Mouse (Mus musculus) CH12.LX (cell line): ENCODE results near the gene Tnfrsf26.

Source experiments
- CTCF ChIP-seq, 2 experiments: IDR thresholded peaks in 1 of 2; conservative IDR thresholded peaks in 1 of 2; 2 replicates each; pipeline ENCODE4 v1.5.1; 2011 to 2012; ENCODE audit warnings: low read depth in 2 of 2, low read length in 2 of 2, improper control_type of control experiment in 1 of 2, inconsistent platforms in 1 of 2, mild to moderate bottlenecking in 1 of 2, moderate library complexity in 1 of 2
- JUND ChIP-seq: conservative IDR thresholded peaks from 2 replicates; pipeline ENCODE4 v1.6.1; 2011; ENCODE audit warnings: low read depth, low read length, improper control_type of control experiment
- MAX ChIP-seq: IDR thresholded peaks from 2 replicates; pipeline ENCODE4 v1.6.1; 2011; ENCODE audit warnings: low read length, improper control_type of control experiment

GRCm38 (mm10) chr7:143583956-143584355 lies 44.6 kb downstream of the Tnfrsf26 start:
- TF ChIP-seq JUND: no peak
- TF ChIP-seq MAX: no peak
- peak; percentile 45 to 75; a peak in 3 of 4 replicates for TF ChIP-seq CTCF (conservative IDR thresholded peaks at IDR 0.05 in 1 of 2, IDR thresholded peaks at IDR 0.05 in 1 of 2; ENCODE audit: low read depth in 2 of 2, low read length in 2 of 2)
